Mouse (Mus musculus) MN1 (cell line): ENCODE data around the gene Rhbdf2.
"Not testable (repeated sequence)": the region's sequence is repeated elsewhere in the genome, so short reads cannot be mapped to it uniquely, and the experiment has no call there.

Experiments used
- DNase-seq: peaks from one replicate; pipeline ENCODE4 v3.0.0-alpha.2; 2016; ENCODE audit warnings: low spot score

Gene Rhbdf2

GRCm38 (mm10) chr11:116644225-116645112 is 17.6 kb upstream of the Rhbdf2 start:
- DNase-seq, result no peak

GRCm38 (mm10) chr11:116643579-116644224 is 16.9 kb upstream of the Rhbdf2 start:
- DNase-seq, result peak; percentile 53

GRCm38 (mm10) chr11:116642681-116643578 is 16.1 kb upstream of the Rhbdf2 start:
- peak; percentile 88 for DNase-seq

- DNase-seq, result no peak
Measured at GRCm38 (mm10) chr11:116641731-116642130, 14.9 kb upstream of the Rhbdf2 start.

GRCm38 (mm10) chr11:116641168-116641567 is 14.3 kb upstream of the Rhbdf2 start:
- DNase-seq, result no peak

GRCm38 (mm10) chr11:116636607-116637006 is 9.8 kb upstream of the Rhbdf2 start:
- not testable (repeated sequence) for DNase-seq

- DNase-seq, result no peak
Measured at GRCm38 (mm10) chr11:116632962-116633361, 6.1 kb upstream of the Rhbdf2 start.

GRCm38 (mm10) chr11:116630171-116630965 is 3.5 kb upstream of the Rhbdf2 start:
- no peak for DNase-seq

GRCm38 (mm10) chr11:116629472-116629871 is 2.7 kb upstream of the Rhbdf2 start:
- DNase-seq, result no peak

GRCm38 (mm10) chr11:116628712-116629111 is 1.9 kb upstream of the Rhbdf2 start:
- DNase-seq, result peak; percentile 86

GRCm38 (mm10) chr11:116627072-116628020 is 527 bp upstream of the Rhbdf2 start:
- DNase-seq, result no peak

- no peak for DNase-seq
Measured at GRCm38 (mm10) chr11:116625081-116626000, 1.5 kb downstream of the Rhbdf2 start.

GRCm38 (mm10) chr11:116624131-116624832 is 2.5 kb downstream of the Rhbdf2 start:
- no peak for DNase-seq

GRCm38 (mm10) chr11:116623281-116624124 is 3.3 kb downstream of the Rhbdf2 start:
- no peak for DNase-seq

GRCm38 (mm10) chr11:116621258-116621704 is 5.5 kb downstream of the Rhbdf2 start:
- peak; percentile 91 for DNase-seq

GRCm38 (mm10) chr11:116620559-116621253 is 6.1 kb downstream of the Rhbdf2 start:
- DNase-seq, result no peak

- DNase-seq, result no peak
Measured at GRCm38 (mm10) chr11:116620073-116620472, 6.7 kb downstream of the Rhbdf2 start.
